ENCODE assay signal across 11 mouse cellular contexts in genomic region chr13:38407611-38408315, GRCm38 (mm10).
A peak's percentile ranks its signal among the peaks of the same experiment; 100 is the strongest.
DNase-seq lines count a peak whose midpoint lies in the region; ATAC-seq and TF ChIP-seq lines count a peak whose summit lies in the region.
"Had no signal": no experiment of that assay in that cellular context is flagged by ENCODE, and none has a peak within 500 bp of the region (broad histone marks: within the 10 kb centered on the region; RNA-seq: fewer than 3 reads in every experiment).

No protein-coding gene starts in this region.

- no peak overlapping the region for H3K9ac ChIP-seq in heart, adult 2 months (ENCODE audit: low read depth, low read length)
- no peak overlapping the region for H3K9ac ChIP-seq in midbrain, postnatal 0 days (replicated peaks; ENCODE audit: low read length, poor library complexity, severe bottlenecking)
- no peak overlapping the region for H3K9ac ChIP-seq in midbrain, embryonic 15.5 days
- H3K9ac ChIP-seq: limb, embryonic 15.5 days; midbrain, embryonic 12.5 days had no signal

- ATAC-seq in midbrain, postnatal 0 days (ENCODE audit: low FRiP score) = no peak
- no peak for ATAC-seq in midbrain, embryonic 15.5 days (replicated peaks)

- peak in 1 of 2 experiments; percentile 34 for DNase-seq in heart, adult 2 months
- DNase-seq in heart, embryonic 10.5 days (ENCODE audit: low spot score) = no peak
- peak; percentile 41 for DNase-seq in midbrain, postnatal 0 days (ENCODE audit: low spot score)
- peak; percentile 18 to 32 for DNase-seq in heart, postnatal 10 days
- no peak for DNase-seq in ovary, postnatal 36 days (ENCODE audit: low spot score)
- no peak for DNase-seq in urinary bladder, postnatal 36 days (ENCODE audit: low spot score in 2 of 2)
- no peak for DNase-seq in layer of hippocampus, adult 8-10 months (ENCODE audit: low spot score in 2 of 2)
- DNase-seq: adrenal gland, adult 2 months had no signal

- no peak overlapping the region for H3K4me3 ChIP-seq in heart, adult 2 months
- no peak overlapping the region for H3K4me3 ChIP-seq in heart, embryonic 10.5 days
- no peak overlapping the region for H3K4me3 ChIP-seq in midbrain, postnatal 0 days (ENCODE audit: low read depth, low read length)
- H3K4me3 ChIP-seq in midbrain, embryonic 15.5 days = no peak overlapping the region
- H3K4me3 ChIP-seq: limb, embryonic 15.5 days; midbrain, embryonic 12.5 days had no signal

- H3K9me3 ChIP-seq in heart, embryonic 10.5 days = no peaks in the 10 kb centered on the region
- no peaks in the 10 kb centered on the region for H3K9me3 ChIP-seq in midbrain, postnatal 0 days (ENCODE audit: low read length)
- no peaks in the 10 kb centered on the region for H3K9me3 ChIP-seq in midbrain, embryonic 15.5 days
- H3K9me3 ChIP-seq: limb, embryonic 15.5 days; midbrain, embryonic 12.5 days had no signal

- H3K27me3 ChIP-seq in heart, adult 2 months (ENCODE audit: control insufficient read depth, insufficient read depth, low read length) = no peaks in the 10 kb centered on the region
- H3K27me3 ChIP-seq in heart, embryonic 10.5 days (ENCODE audit: insufficient read depth, poor library complexity, severe bottlenecking) = no peaks in the 10 kb centered on the region
- H3K27me3 ChIP-seq in midbrain, postnatal 0 days (ENCODE audit: insufficient read depth, low read length) = no peaks in the 10 kb centered on the region
- H3K27me3 ChIP-seq in midbrain, embryonic 15.5 days (replicated peaks) = no peaks in the 10 kb centered on the region
- H3K27me3 ChIP-seq: limb, embryonic 15.5 days; midbrain, embryonic 12.5 days had no signal

- H3K79me2 ChIP-seq in heart, adult 2 months (replicated peaks; ENCODE audit: control insufficient read depth, insufficient read depth, low read length) = no peaks in the 10 kb centered on the region

- WGBS in heart, adult 2 months = 45% methylated on average over 6 of the region's 6 CpGs
- WGBS in heart, embryonic 10.5 days = 53% methylated on average over 6 of the region's 6 CpGs
- WGBS in midbrain, postnatal 0 days = 68% methylated on average over 6 of the region's 6 CpGs
- 82% methylated on average over 6 of the region's 6 CpGs for WGBS in midbrain, embryonic 15.5 days

- no peak for TF ChIP-seq POLR2A in heart, adult 2 months (IDR thresholded peaks at IDR 0.05; ENCODE audit: insufficient read depth, low read depth, low read length)

- no peak for TF ChIP-seq CTCF in heart, adult 2 months (IDR thresholded peaks at IDR 0.05)
- no peak for TF ChIP-seq CTCF in midbrain, postnatal 0 days (IDR thresholded peaks at IDR 0.05)

- peak; percentile 81 for TF ChIP-seq EP300 in heart, adult 2 months (IDR thresholded peaks at IDR 0.05; ENCODE audit: insufficient read depth, low read depth, low read length)

- peaks cover 8% of the 10 kb centered on the region for H3K36me3 ChIP-seq in heart, adult 2 months (ENCODE audit: control insufficient read depth, insufficient read depth, low read length)
- H3K36me3 ChIP-seq in heart, embryonic 10.5 days = no peaks in the 10 kb centered on the region
- no peaks in the 10 kb centered on the region for H3K36me3 ChIP-seq in midbrain, postnatal 0 days (ENCODE audit: insufficient read depth, low read length)
- H3K36me3 ChIP-seq in midbrain, embryonic 15.5 days (replicated peaks) = no peaks in the 10 kb centered on the region
- H3K36me3 ChIP-seq: limb, embryonic 15.5 days; midbrain, embryonic 12.5 days had no signal

- no peak overlapping the region for H3K4me2 ChIP-seq in midbrain, postnatal 0 days (ENCODE audit: low read depth, low read length, poor library complexity, severe bottlenecking)
- no peak overlapping the region for H3K4me2 ChIP-seq in midbrain, embryonic 15.5 days
- H3K4me2 ChIP-seq: limb, embryonic 15.5 days; midbrain, embryonic 12.5 days had no signal

- intact Hi-C loops in heart, adult 2 months (cut with DNase I) = loop anchor here (1.0 kb wide), 1 partner anchor 54 kb away; no protein-coding TSS in a partner anchor
- intact Hi-C loops in heart, postnatal 10 days (cut with DNase I) = loop anchor here (5.0 kb wide), 1 partner anchor 55 kb away; no protein-coding TSS in a partner anchor

- H3K4me1 ChIP-seq in heart, adult 2 months (ENCODE audit: control insufficient read depth, insufficient read depth, low read length) = peaks cover 18% of the 10 kb centered on the region
- H3K4me1 ChIP-seq in heart, embryonic 10.5 days = peaks cover 39% of the 10 kb centered on the region
- H3K4me1 ChIP-seq in midbrain, postnatal 0 days (ENCODE audit: insufficient read depth, low read length) = no peaks in the 10 kb centered on the region
- peaks cover 10% of the 10 kb centered on the region; the same call in 1 of the 2 replicates for H3K4me1 ChIP-seq in midbrain, embryonic 15.5 days

- peak overlapping the region; percentile 59 for H3K27ac ChIP-seq in heart, adult 2 months
- H3K27ac ChIP-seq in heart, embryonic 10.5 days = no peak overlapping the region
- no peak overlapping the region for H3K27ac ChIP-seq in midbrain, postnatal 0 days (ENCODE audit: low read depth, low read length)
- H3K27ac ChIP-seq in midbrain, embryonic 15.5 days = no peak overlapping the region
- H3K27ac ChIP-seq: limb, embryonic 15.5 days; midbrain, embryonic 12.5 days had no signal

Comparison
In these comparisons a context has a peak if more than half of its experiments do, and no peak if none do; other contexts are left out.
1. DNase-seq: peak in midbrain, postnatal 0 days (single experiment) and heart, postnatal 10 days (2 of 2); none in heart, embryonic 10.5 days (single experiment), ovary, postnatal 36 days (single experiment), urinary bladder, postnatal 36 days (0 of 2) and layer of hippocampus, adult 8-10 months (0 of 2).